Mouse (Mus musculus) midbrain, embryonic 10.5 days (tissue): ENCODE results near the gene Etv5. TPM values are rescaled to one million over a fixed set of nuclear protein-coding genes. Genes with fewer than 3 reads are reported as not detected.
A peak's percentile ranks its signal among the peaks of the same experiment; 100 is the strongest.

ENCODE experiments used
- DNase-seq: peaks from one replicate; pipeline ENCODE4 v3.0.0-alpha.2; 2017; ENCODE audit warnings: low spot score
- H3K27ac ChIP-seq: fragments of 300-500 bp; sonication (generic); replicated peaks from 2 replicates; pipeline ENCODE4 v1.5.1; 2016; ENCODE audit warnings: mild to moderate bottlenecking
- H3K27me3 ChIP-seq: fragments of 300-500 bp; sonication (generic); 2 replicates; pipeline ENCODE4 v1.6.1; 2016; ENCODE audit warnings: low read depth, mild to moderate bottlenecking; ENCODE audit not compliant: poor library complexity, severe bottlenecking
- H3K36me3 ChIP-seq: fragments of 300-500 bp; sonication (generic); 2 replicates; pipeline ENCODE4 v1.6.1; 2016; ENCODE audit warnings: mild to moderate bottlenecking, moderate library complexity
- H3K4me1 ChIP-seq: fragments of 300-500 bp; sonication (generic); 2 replicates; pipeline ENCODE4 v1.6.1; 2016
- H3K4me3 ChIP-seq: fragments of 300-500 bp; sonication (generic); 2 replicates; pipeline ENCODE4 v1.5.1; 2016; ENCODE audit warnings: mild to moderate bottlenecking, moderate library complexity
- H3K9me3 ChIP-seq: fragments of 300-500 bp; sonication (generic); replicated peaks from 2 replicates; pipeline ENCODE4 v1.6.1; 2016; ENCODE audit warnings: mild to moderate bottlenecking
- WGBS: fragments of 180-500 bp; shearing (Covaris S2); methylation state at CpG from one replicate; pipeline ENCODE4 v1.1.7; 2016; 5-methylcytosine and 5-hydroxymethylcytosine counted together
- polyA plus RNA-seq: library from polyadenylated mRNA; unstranded; fragments of >200 nt; fragmentation: Nextera tagmentation; extraction: Ambion mirVana; gene quantifications from 2 replicates; pipeline ENCODE4 v1.2.1, GENCODE M21; 2016

The Etv5 gene
- polyA plus RNA-seq = 20.6 and 24.4 TPM in 2 replicates

GRCm38 (mm10) chr16:22439499-22440177 lies at the start of gene Etv5:
TSS of gene Etv5 (minus strand) at chr16:22439719.
- Histone ChIP-seq H3K4me3 (peak within 1 kb of the TSS; percentile 87), H3K4me1 (peaks cover 56% of the 10 kb centered on the region), H3K9me3 (no peaks in the 10 kb centered on the region), H3K27ac (peak within 1 kb of the TSS; percentile 88), H3K27me3 (peaks cover 84% of the 10 kb centered on the region), H3K36me3 (no peaks in the 10 kb centered on the region)
- peak; percentile 99 for DNase-seq
- WGBS = under 1% methylated on average over 63 of the region's 63 CpGs

GRCm38 (mm10) chr16:22483900-22484299 lies 44.4 kb upstream of the Etv5 start:
- no peaks in the 10 kb centered on the region for H3K9me3 ChIP-seq
- WGBS = 89% methylated on average over 1 of the region's 1 CpGs
- no peak overlapping the region for H3K4me3 ChIP-seq
- no peaks in the 10 kb centered on the region for H3K27me3 ChIP-seq
- no peak overlapping the region for H3K27ac ChIP-seq
- H3K36me3 ChIP-seq = no peaks in the 10 kb centered on the region
- H3K4me1 ChIP-seq = no peaks in the 10 kb centered on the region
- no peak for DNase-seq

- no peak overlapping the region for H3K27ac ChIP-seq
- H3K36me3 ChIP-seq = no peaks in the 10 kb centered on the region
- no peak for DNase-seq
- 91% methylated on average over 8 of the region's 8 CpGs for WGBS
- H3K9me3 ChIP-seq = no peaks in the 10 kb centered on the region
- no peak overlapping the region for H3K4me3 ChIP-seq
- H3K27me3 ChIP-seq = no peaks in the 10 kb centered on the region
- H3K4me1 ChIP-seq = no peaks in the 10 kb centered on the region
Observed at GRCm38 (mm10) chr16:22479322-22479721, 39.8 kb upstream of the Etv5 start.

GRCm38 (mm10) chr16:22471728-22472127 lies 32.2 kb upstream of the Etv5 start:
- Histone ChIP-seq H3K36me3 (no peaks in the 10 kb centered on the region), H3K27ac (no peak overlapping the region), H3K9me3 (no peaks in the 10 kb centered on the region), H3K4me3 (no peak overlapping the region), H3K27me3 (no peaks in the 10 kb centered on the region), H3K4me1 (no peaks in the 10 kb centered on the region)
- 81% methylated on average over 2 of the region's 2 CpGs for WGBS
- no peak for DNase-seq

- Histone ChIP-seq H3K4me3 (no peak overlapping the region), H3K9me3 (no peaks in the 10 kb centered on the region), H3K4me1 (no peaks in the 10 kb centered on the region), H3K27ac (no peak overlapping the region), H3K27me3 (no peaks in the 10 kb centered on the region), H3K36me3 (no peaks in the 10 kb centered on the region)
- WGBS = 91% methylated on average over 11 of the region's 11 CpGs
- DNase-seq = no peak
Observed at GRCm38 (mm10) chr16:22469385-22469784, 29.9 kb upstream of the Etv5 start.

GRCm38 (mm10) chr16:22467111-22467510 lies 27.6 kb upstream of the Etv5 start:
- 87% methylated on average over 2 of the region's 2 CpGs for WGBS
- no peaks in the 10 kb centered on the region for H3K36me3 ChIP-seq
- no peak for DNase-seq
- no peaks in the 10 kb centered on the region for H3K9me3 ChIP-seq
- no peaks in the 10 kb centered on the region for H3K27me3 ChIP-seq
- no peak overlapping the region for H3K4me3 ChIP-seq
- H3K4me1 ChIP-seq = no peaks in the 10 kb centered on the region
- no peak overlapping the region for H3K27ac ChIP-seq

- H3K27me3 ChIP-seq = no peaks in the 10 kb centered on the region
- WGBS = 88% methylated on average over 11 of the region's 11 CpGs
Observed at GRCm38 (mm10) chr16:22466381-22466780, 26.9 kb upstream of the Etv5 start.

GRCm38 (mm10) chr16:22462220-22462619 lies 22.7 kb upstream of the Etv5 start:
- H3K27me3 ChIP-seq = no peaks in the 10 kb centered on the region
- H3K9me3 ChIP-seq = no peaks in the 10 kb centered on the region
- 84% methylated on average over 3 of the region's 3 CpGs for WGBS
- H3K36me3 ChIP-seq = no peaks in the 10 kb centered on the region
- DNase-seq = no peak
- no peak overlapping the region for H3K27ac ChIP-seq
- no peak overlapping the region for H3K4me3 ChIP-seq
- H3K4me1 ChIP-seq = no peaks in the 10 kb centered on the region

More at GRCm38 (mm10) chr16:22466381-22466780, 26.9 kb upstream of the Etv5 start:
- no peak for DNase-seq
- H3K4me3 ChIP-seq = no peak overlapping the region
- H3K27ac ChIP-seq = no peak overlapping the region
- no peaks in the 10 kb centered on the region for H3K36me3 ChIP-seq
- no peaks in the 10 kb centered on the region for H3K4me1 ChIP-seq
- no peaks in the 10 kb centered on the region for H3K9me3 ChIP-seq

- no peaks in the 10 kb centered on the region for H3K36me3 ChIP-seq
- H3K4me1 ChIP-seq = no peaks in the 10 kb centered on the region
- H3K27ac ChIP-seq = no peak overlapping the region
- no peak overlapping the region for H3K4me3 ChIP-seq
- DNase-seq = no peak
- no peaks in the 10 kb centered on the region for H3K27me3 ChIP-seq
- WGBS = 85% methylated on average over 6 of the region's 6 CpGs
- no peaks in the 10 kb centered on the region for H3K9me3 ChIP-seq
Observed at GRCm38 (mm10) chr16:22461728-22462127, 22.2 kb upstream of the Etv5 start.

- no peaks in the 10 kb centered on the region for H3K9me3 ChIP-seq
- WGBS = 89% methylated on average over 1 of the region's 1 CpGs
- no peak overlapping the region for H3K27ac ChIP-seq
- no peaks in the 10 kb centered on the region for H3K36me3 ChIP-seq
- no peak for DNase-seq
- H3K27me3 ChIP-seq = no peaks in the 10 kb centered on the region
- H3K4me3 ChIP-seq = no peak overlapping the region
- H3K4me1 ChIP-seq = no peaks in the 10 kb centered on the region
Observed at GRCm38 (mm10) chr16:22460960-22461359, 21.4 kb upstream of the Etv5 start.

GRCm38 (mm10) chr16:22452082-22452481 lies 12.6 kb upstream of the Etv5 start:
- H3K4me3 ChIP-seq = no peak overlapping the region
- H3K9me3 ChIP-seq = no peaks in the 10 kb centered on the region
- DNase-seq = no peak
- H3K27ac ChIP-seq = no peak overlapping the region
- whole genome bisulfite sequencing = 82% methylated on average over 9 of the region's 9 CpGs
- H3K36me3 ChIP-seq = no peaks in the 10 kb centered on the region
- peaks cover 4% of the 10 kb centered on the region; the same call in 1 of the 2 replicates for H3K4me1 ChIP-seq
- H3K27me3 ChIP-seq = no peaks in the 10 kb centered on the region; the same call in 1 of the 2 replicates

GRCm38 (mm10) chr16:22448093-22448492 lies 8.6 kb upstream of the Etv5 start:
- H3K9me3 ChIP-seq = no peaks in the 10 kb centered on the region
- peaks cover 5% of the 10 kb centered on the region for H3K4me1 ChIP-seq
- DNase-seq = no peak
- no peak overlapping the region for H3K27ac ChIP-seq
- H3K4me3 ChIP-seq = no peak overlapping the region
- H3K27me3 ChIP-seq = peaks cover 21% of the 10 kb centered on the region
- H3K36me3 ChIP-seq = no peaks in the 10 kb centered on the region
- 89% methylated on average over 6 of the region's 6 CpGs for WGBS

GRCm38 (mm10) chr16:22444786-22445185 lies 5.3 kb upstream of the Etv5 start:
- no peak for DNase-seq
- H3K9me3 ChIP-seq = no peaks in the 10 kb centered on the region
- no peaks in the 10 kb centered on the region for H3K36me3 ChIP-seq
- WGBS = 73% methylated on average over 6 of the region's 6 CpGs
- H3K4me1 ChIP-seq = peaks cover 29% of the 10 kb centered on the region
- no peak overlapping the region for H3K4me3 ChIP-seq
- H3K27ac ChIP-seq = no peak overlapping the region
- peaks cover 53% of the 10 kb centered on the region for H3K27me3 ChIP-seq
